Mouse (Mus musculus): ENCODE measurements at regions not wholly inside any gene's neighbourhood (a gene's known extent, or its start where the extent isn't known, plus 50 kb on each side); places are given as distances from the start of the nearest gene placed in this dataset.

GRCm38 (mm10) chr2:10839976-10840375, 331.9 kb upstream of the Prkcq start:
- ATAC-seq (no peak), DNase-seq (no peak)
- no peak overlapping the region for H3K4me2 ChIP-seq (ENCODE audit: low read depth, low read length)
- H3K27me3 ChIP-seq (ENCODE audit: insufficient read depth, low read length): no peaks in the 10 kb centered on the region
- no peaks in the 10 kb centered on the region for H3K4me1 ChIP-seq (ENCODE audit: insufficient read depth)
- H3K9me3 ChIP-seq (ENCODE audit: low read length): no peaks in the 10 kb centered on the region
- no peak for TF ChIP-seq CTCF (IDR thresholded peaks at IDR 0.05; ENCODE audit: low read depth)
- TF ChIP-seq EP300 (IDR thresholded peaks at IDR 0.05; ENCODE audit: low read depth): no peak
- H3K36me3 ChIP-seq (replicated peaks; ENCODE audit: insufficient read depth, low read length): no peaks in the 10 kb centered on the region
- no peak overlapping the region for H3K4me3 ChIP-seq (ENCODE audit: low read depth, low read length)
- no peak overlapping the region for H3K27ac ChIP-seq (ENCODE audit: low read depth)
- WGBS (ENCODE audit: insufficient replicate concordance): 68% methylated on average over 5 of the region's 5 CpGs
- no peak overlapping the region for H3K9ac ChIP-seq (replicated peaks)

GRCm38 (mm10) chr2:10861654-10862292, 310.1 kb upstream of the Prkcq start:
- Histone ChIP-seq H3K9me3 (ENCODE audit: low read length) (no peaks in the 10 kb centered on the region), H3K4me1 (ENCODE audit: insufficient read depth) (no peaks in the 10 kb centered on the region), H3K4me2 (ENCODE audit: low read depth, low read length) (no peak overlapping the region), H3K9ac (replicated peaks) (no peak overlapping the region), H3K36me3 (replicated peaks; ENCODE audit: insufficient read depth, low read length) (no peaks in the 10 kb centered on the region), H3K27ac (ENCODE audit: low read depth) (no peak overlapping the region), H3K4me3 (ENCODE audit: low read depth, low read length) (no peak overlapping the region), H3K27me3 (ENCODE audit: insufficient read depth, low read length) (no peaks in the 10 kb centered on the region)
- WGBS (ENCODE audit: insufficient replicate concordance): 82% methylated on average over 8 of the region's 8 CpGs
- ATAC-seq (no peak), DNase-seq (no peak)
- TF ChIP-seq CTCF (IDR thresholded peaks at IDR 0.05; ENCODE audit: low read depth): no peak
- TF ChIP-seq EP300 (IDR thresholded peaks at IDR 0.05; ENCODE audit: low read depth): no peak

- WGBS (ENCODE audit: insufficient replicate concordance): 80% methylated on average over 2 of the region's 2 CpGs
These were observed 307.5 kb upstream of the Prkcq start for GRCm38 (mm10) chr2:10864451-10864850.

GRCm38 (mm10) chr2:10874303-10874702, 297.6 kb upstream of the Prkcq start:
- Histone ChIP-seq H3K27me3 (ENCODE audit: insufficient read depth, low read length) (no peaks in the 10 kb centered on the region), H3K9ac (replicated peaks) (no peak overlapping the region), H3K27ac (ENCODE audit: low read depth) (no peak overlapping the region), H3K36me3 (replicated peaks; ENCODE audit: insufficient read depth, low read length) (no peaks in the 10 kb centered on the region), H3K4me2 (ENCODE audit: low read depth, low read length) (no peak overlapping the region), H3K9me3 (ENCODE audit: low read length) (no peaks in the 10 kb centered on the region), H3K4me1 (ENCODE audit: insufficient read depth) (no peaks in the 10 kb centered on the region), H3K4me3 (ENCODE audit: low read depth, low read length) (no peak overlapping the region)
- ATAC-seq (no peak), DNase-seq (no peak)
- TF ChIP-seq EP300 (IDR thresholded peaks at IDR 0.05; ENCODE audit: low read depth) (no peak), CTCF (IDR thresholded peaks at IDR 0.05; ENCODE audit: low read depth) (no peak)
- WGBS (ENCODE audit: insufficient replicate concordance): 75% methylated on average over 4 of the region's 4 CpGs

More at GRCm38 (mm10) chr2:10864451-10864850, 307.5 kb upstream of the Prkcq start:
- Histone ChIP-seq H3K9me3 (ENCODE audit: low read length) (no peaks in the 10 kb centered on the region), H3K4me1 (ENCODE audit: insufficient read depth) (no peaks in the 10 kb centered on the region), H3K4me3 (ENCODE audit: low read depth, low read length) (no peak overlapping the region), H3K9ac (replicated peaks) (no peak overlapping the region), H3K27ac (ENCODE audit: low read depth) (no peak overlapping the region), H3K27me3 (ENCODE audit: insufficient read depth, low read length) (no peaks in the 10 kb centered on the region), H3K36me3 (replicated peaks; ENCODE audit: insufficient read depth, low read length) (no peaks in the 10 kb centered on the region), H3K4me2 (ENCODE audit: low read depth, low read length) (no peak overlapping the region)
- no peak for TF ChIP-seq CTCF (IDR thresholded peaks at IDR 0.05; ENCODE audit: low read depth)
- no peak for TF ChIP-seq EP300 (IDR thresholded peaks at IDR 0.05; ENCODE audit: low read depth)
- ATAC-seq (no peak), DNase-seq (no peak)

DNA sequence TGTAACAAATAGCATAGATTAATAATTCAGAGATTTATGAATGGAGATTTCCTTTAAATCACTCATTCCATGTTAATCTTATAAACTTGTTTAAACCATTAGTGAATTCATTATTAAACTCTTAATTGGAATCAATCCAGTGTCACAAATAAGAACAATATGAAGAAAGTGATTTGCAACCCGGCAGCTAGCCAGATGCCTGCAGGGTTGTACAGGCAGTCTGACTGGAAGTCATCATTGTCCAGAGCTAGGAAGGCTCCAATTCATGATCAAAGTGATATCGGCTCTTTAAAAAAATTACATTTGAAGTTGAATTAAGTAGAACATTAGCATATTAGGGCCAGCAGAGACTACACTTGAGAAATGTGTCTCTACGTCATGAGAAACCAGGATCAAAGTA, 270.0 kb upstream of the Prkcq start:
- no peaks in the 10 kb centered on the region for H3K36me3 ChIP-seq (replicated peaks; ENCODE audit: insufficient read depth, low read length)
- 74% methylated on average over 3 of the region's 3 CpGs for WGBS (ENCODE audit: insufficient replicate concordance)
- H3K27me3 ChIP-seq (ENCODE audit: insufficient read depth, low read length): no peaks in the 10 kb centered on the region
- H3K4me2 ChIP-seq (ENCODE audit: low read depth, low read length): no peak overlapping the region
- ATAC-seq (no peak), DNase-seq (no peak)
- no peaks in the 10 kb centered on the region for H3K9me3 ChIP-seq (ENCODE audit: low read length)
- no peak overlapping the region for H3K27ac ChIP-seq (ENCODE audit: low read depth)
- no peak overlapping the region for H3K4me3 ChIP-seq (ENCODE audit: low read depth, low read length)
- TF ChIP-seq EP300 (IDR thresholded peaks at IDR 0.05; ENCODE audit: low read depth): no peak
- no peak for TF ChIP-seq CTCF (IDR thresholded peaks at IDR 0.05; ENCODE audit: low read depth)
- no peaks in the 10 kb centered on the region for H3K4me1 ChIP-seq (ENCODE audit: insufficient read depth)
- no peak overlapping the region for H3K9ac ChIP-seq (replicated peaks)

GRCm38 (mm10) chr2:10919955-10920354, 252.0 kb upstream of the Prkcq start:
- DNase-seq (no peak), ATAC-seq (no peak)
- no peaks in the 10 kb centered on the region for H3K4me1 ChIP-seq (ENCODE audit: insufficient read depth)
- no peak overlapping the region for H3K4me2 ChIP-seq (ENCODE audit: low read depth, low read length)
- no peak overlapping the region for H3K9ac ChIP-seq (replicated peaks)
- TF ChIP-seq EP300 (IDR thresholded peaks at IDR 0.05; ENCODE audit: low read depth) (no peak), CTCF (IDR thresholded peaks at IDR 0.05; ENCODE audit: low read depth) (0 out of 2 replicates have a peak, but pooled peaks have one; percentile 11)
- H3K36me3 ChIP-seq (replicated peaks; ENCODE audit: insufficient read depth, low read length): no peaks in the 10 kb centered on the region
- no peaks in the 10 kb centered on the region for H3K9me3 ChIP-seq (ENCODE audit: low read length)
- H3K27ac ChIP-seq (ENCODE audit: low read depth): no peak overlapping the region
- no peak overlapping the region for H3K4me3 ChIP-seq (ENCODE audit: low read depth, low read length)
- H3K27me3 ChIP-seq (ENCODE audit: insufficient read depth, low read length): no peaks in the 10 kb centered on the region

Measured in liver, postnatal 0 days (tissue).